Mouse (Mus musculus) hindbrain, embryonic 16.5 days (tissue): ENCODE data around the gene Phyhipl. TPM values are rescaled to one million over a fixed set of nuclear protein-coding genes. Genes with fewer than 3 reads are reported as not detected.
A peak's percentile ranks its signal among the peaks of the same experiment; 100 is the strongest.

ENCODE experiments used
- ATAC-seq: fragments of 200-750 bp; cut with Nextera tagmentation; 2 replicates; pipeline ENCODE4 v1.8.0; 2017; ENCODE audit warnings: moderate TSS enrichment, moderate library complexity
- H3K27ac ChIP-seq: fragments of 300-500 bp; sonication (generic); 2 replicates; pipeline ENCODE4 v1.5.1; 2014; ENCODE audit warnings: low read depth, mild to moderate bottlenecking, control low read depth, low read length, moderate library complexity
- H3K27me3 ChIP-seq: fragments of 300-500 bp; sonication (generic); replicated peaks from 2 replicates; pipeline ENCODE4 v1.6.1; 2014; ENCODE audit warnings: low read length; ENCODE audit not compliant: control insufficient read depth, insufficient read depth
- H3K36me3 ChIP-seq: fragments of 300-500 bp; sonication (generic); 2 replicates; pipeline ENCODE4 v1.6.1; 2014; ENCODE audit warnings: mild to moderate bottlenecking, low read length, moderate library complexity, mixed read lengths; ENCODE audit not compliant: control insufficient read depth, insufficient read depth
- H3K4me1 ChIP-seq: fragments of 300-500 bp; sonication (generic); 2 replicates; pipeline ENCODE4 v1.6.1; 2014; ENCODE audit warnings: low read depth, low read length; ENCODE audit not compliant: control insufficient read depth, insufficient read depth
- H3K4me2 ChIP-seq: fragments of 300-500 bp; sonication (generic); 2 replicates; pipeline ENCODE4 v1.6.1; 2014; ENCODE audit warnings: mild to moderate bottlenecking, low read length, control low read depth, moderate library complexity
- H3K4me3 ChIP-seq: fragments of 300-500 bp; sonication (generic); 2 replicates; pipeline ENCODE4 v1.5.1; 2014; ENCODE audit warnings: mild to moderate bottlenecking, low read length, control low read depth, moderate library complexity
- H3K9ac ChIP-seq: fragments of 300-500 bp; sonication (generic); 2 replicates; pipeline ENCODE4 v1.6.1; 2014; ENCODE audit warnings: low read depth, mild to moderate bottlenecking, control low read depth, low read length, moderate library complexity
- H3K9me3 ChIP-seq: fragments of 300-500 bp; sonication (generic); 2 replicates; pipeline ENCODE4 v1.6.1; 2014; ENCODE audit warnings: mild to moderate bottlenecking, low read length, moderate library complexity; ENCODE audit not compliant: control insufficient read depth
- WGBS: fragments of 180-500 bp; shearing (Covaris S2); extraction: QIAGEN DNeasy Blood & Tissue Kit; methylation state at CpG from one replicate; pipeline ENCODE4 v1.1.7; 2014; 5-methylcytosine and 5-hydroxymethylcytosine counted together
- polyA plus RNA-seq: library from polyadenylated mRNA; unstranded; fragments of >200 nt; fragmentation: Nextera tagmentation; extraction: Ambion mirVana; gene quantifications from 2 replicates; pipeline ENCODE4 v1.2.1, GENCODE M21; 2015

The Phyhipl gene
- polyA plus RNA-seq, 1 experiment from 2014 or later: 365 TPM

DNA sequence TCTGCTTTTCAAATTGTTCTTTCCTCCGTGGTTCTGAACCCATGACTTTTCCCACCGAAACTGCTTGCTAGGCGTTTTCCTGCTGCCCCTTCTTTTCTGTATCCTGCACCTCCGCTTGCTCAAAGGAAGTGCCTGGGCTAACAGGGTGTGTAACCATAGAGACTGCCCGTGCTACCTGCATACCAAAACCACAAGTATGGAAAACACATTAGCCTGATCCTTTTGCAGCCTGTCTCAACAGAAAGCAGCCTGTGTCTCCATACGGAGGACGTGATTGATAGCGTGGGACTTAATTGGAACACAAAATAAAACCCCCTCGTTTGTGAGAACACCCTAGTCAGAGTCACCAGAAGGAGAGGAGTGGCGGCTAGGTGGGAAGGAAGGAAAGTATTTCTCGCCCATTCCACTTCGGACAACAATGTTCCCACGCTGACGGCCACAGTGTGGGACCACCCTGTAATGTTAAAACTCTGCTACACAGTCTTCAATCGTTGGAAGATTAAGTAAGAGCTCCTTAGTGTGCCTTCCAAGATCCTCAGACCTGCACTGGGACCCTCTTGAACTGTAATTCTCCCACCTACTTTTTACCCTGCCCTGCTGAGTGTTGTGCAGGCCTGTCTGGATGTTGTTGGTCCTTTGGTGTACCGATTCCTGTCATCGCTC is 15.6 kb downstream of the Phyhipl start:
- Histone ChIP-seq H3K27ac (peak overlapping the region; percentile 72), H3K9me3 (no peaks in the 10 kb centered on the region), H3K27me3 (no peaks in the 10 kb centered on the region), H3K36me3 (no peaks in the 10 kb centered on the region), H3K4me1 (peaks cover 13% of the 10 kb centered on the region; the same call in 1 of the 2 replicates), H3K4me3 (no peak overlapping the region), H3K4me2 (peak overlapping the region; percentile 19), H3K9ac (no peak overlapping the region)
- WGBS: 28% methylated on average over 17 of the region's 17 CpGs
- peak; percentile 92 for ATAC-seq

DNA sequence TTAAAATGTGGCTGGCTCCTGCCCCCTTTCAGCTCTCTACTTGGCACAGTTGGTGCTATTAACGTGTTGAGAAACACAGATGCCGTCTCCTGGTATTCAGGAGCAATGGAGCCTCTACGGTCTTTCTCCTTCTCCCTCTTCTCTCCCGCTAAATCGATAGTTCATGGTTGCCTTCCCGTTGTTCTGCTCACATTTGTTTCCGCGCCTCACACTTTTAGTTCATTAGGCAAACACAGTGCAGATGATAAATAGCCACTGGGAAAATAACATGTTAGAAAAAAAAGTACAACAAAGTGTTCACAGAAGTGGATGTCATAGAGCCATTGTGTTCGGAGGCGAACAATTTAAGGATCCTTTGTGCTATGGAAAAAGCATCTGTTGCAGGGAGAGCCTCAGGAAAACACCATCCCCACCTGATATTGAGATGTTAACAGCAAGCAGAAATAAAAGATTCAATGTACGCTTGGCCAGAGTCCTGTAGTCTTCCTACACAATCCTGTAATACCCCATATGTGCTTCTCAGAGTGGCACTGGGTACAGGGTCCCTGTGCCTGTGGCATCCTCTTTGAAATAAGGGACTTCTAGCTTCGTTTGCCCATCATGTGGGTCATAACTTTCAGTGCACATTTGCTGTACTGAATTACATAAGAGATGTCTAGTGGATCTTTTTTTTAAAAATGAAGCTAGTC is 18.0 kb downstream of the Phyhipl start:
- WGBS: 28% methylated on average over 12 of the region's 12 CpGs
- Histone ChIP-seq H3K4me3 (no peak overlapping the region), H3K9ac (0 out of 2 replicates have a peak overlapping the region, but pooled peaks have one; percentile 5), H3K27me3 (no peaks in the 10 kb centered on the region), H3K4me2 (peak overlapping the region; percentile 24), H3K4me1 (peaks cover 13% of the 10 kb centered on the region; the same call in 1 of the 2 replicates), H3K36me3 (no peaks in the 10 kb centered on the region), H3K27ac (peak overlapping the region; percentile 42), H3K9me3 (no peaks in the 10 kb centered on the region)
- peak; percentile 54 for ATAC-seq

DNA sequence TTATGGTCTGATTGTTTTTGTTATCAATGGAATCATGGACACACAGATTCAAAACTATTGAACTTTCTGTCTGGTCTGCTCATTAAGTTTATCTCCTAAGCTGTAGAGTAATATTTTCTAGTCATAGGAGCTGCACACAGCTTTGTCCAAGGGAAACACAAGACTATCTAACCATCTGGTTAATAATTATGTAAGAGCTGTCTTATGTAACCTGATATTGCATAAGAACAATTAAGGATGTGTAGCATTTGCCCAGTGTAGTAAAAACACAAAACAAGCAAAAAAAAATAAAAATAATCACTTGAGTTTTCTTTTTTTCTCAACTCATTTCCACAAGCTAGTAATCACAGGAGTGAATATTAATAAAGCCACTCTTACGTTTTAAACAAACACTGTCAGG is 20.5 kb downstream of the Phyhipl start:
- Histone ChIP-seq H3K27ac (no peak overlapping the region), H3K4me3 (no peak overlapping the region), H3K9me3 (no peaks in the 10 kb centered on the region), H3K4me1 (peaks cover 7% of the 10 kb centered on the region; the same call in 1 of the 2 replicates), H3K9ac (no peak overlapping the region), H3K4me2 (no peak overlapping the region), H3K27me3 (no peaks in the 10 kb centered on the region), H3K36me3 (no peaks in the 10 kb centered on the region)
- ATAC-seq: no peak
- 58% methylated on average over 1 of the region's 1 CpGs for WGBS

DNA sequence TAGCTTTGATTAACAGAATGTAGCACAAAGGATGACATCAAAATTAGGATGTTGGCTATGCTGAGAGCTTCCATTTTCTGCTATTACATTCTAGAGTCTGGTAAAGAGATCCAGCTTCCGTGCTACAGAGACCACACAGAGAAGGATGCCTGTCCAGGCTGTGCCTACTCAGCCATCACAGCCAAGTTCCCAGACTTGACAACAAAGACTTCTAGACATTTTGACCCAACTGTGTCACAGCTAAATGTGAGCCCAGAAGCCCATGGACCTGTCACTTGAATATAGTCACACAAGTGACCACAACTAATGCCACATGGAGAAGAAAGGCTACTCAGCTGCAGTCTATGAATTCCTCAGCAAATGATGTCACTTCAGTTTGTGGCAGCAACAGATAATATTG is 24.6 kb downstream of the Phyhipl start:
- Histone ChIP-seq H3K9me3 (no peaks in the 10 kb centered on the region), H3K4me1 (no peaks in the 10 kb centered on the region), H3K4me3 (no peak overlapping the region), H3K36me3 (no peaks in the 10 kb centered on the region), H3K27ac (no peak overlapping the region), H3K27me3 (no peaks in the 10 kb centered on the region), H3K4me2 (no peak overlapping the region), H3K9ac (no peak overlapping the region)
- 60% methylated on average over 1 of the region's 1 CpGs for WGBS
- ATAC-seq: peak; percentile 30; the same call in 1 of the 2 replicates

- no peak overlapping the region for H3K4me2 ChIP-seq
- H3K4me1 ChIP-seq: no peaks in the 10 kb centered on the region
- no peak for ATAC-seq
- no peak overlapping the region for H3K27ac ChIP-seq
- H3K9ac ChIP-seq: no peak overlapping the region
- no peaks in the 10 kb centered on the region for H3K27me3 ChIP-seq
- no peak overlapping the region for H3K4me3 ChIP-seq
- 97% methylated on average over 3 of the region's 3 CpGs for WGBS
- no peaks in the 10 kb centered on the region for H3K9me3 ChIP-seq
- H3K36me3 ChIP-seq: no peaks in the 10 kb centered on the region
Measured at GRCm38 (mm10) chr10:70623461-70623860, 32.3 kb downstream of the Phyhipl start.

- Histone ChIP-seq H3K9me3 (no peaks in the 10 kb centered on the region), H3K36me3 (no peaks in the 10 kb centered on the region), H3K4me3 (no peak overlapping the region), H3K4me1 (no peaks in the 10 kb centered on the region), H3K4me2 (no peak overlapping the region), H3K9ac (no peak overlapping the region), H3K27ac (no peak overlapping the region), H3K27me3 (no peaks in the 10 kb centered on the region)
- ATAC-seq: no peak
- WGBS: 86% methylated on average over 6 of the region's 6 CpGs
Measured at GRCm38 (mm10) chr10:70616377-70616776, 39.4 kb downstream of the Phyhipl start.

GRCm38 (mm10) chr10:70611633-70612032 is 44.1 kb downstream of the Phyhipl start:
- ATAC-seq: no peak
- H3K4me3 ChIP-seq: no peak overlapping the region
- no peaks in the 10 kb centered on the region for H3K9me3 ChIP-seq
- WGBS: 87% methylated on average over 1 of the region's 1 CpGs
- H3K4me2 ChIP-seq: no peak overlapping the region
- no peaks in the 10 kb centered on the region for H3K27me3 ChIP-seq
- no peak overlapping the region for H3K9ac ChIP-seq
- H3K4me1 ChIP-seq: no peaks in the 10 kb centered on the region
- H3K36me3 ChIP-seq: no peaks in the 10 kb centered on the region
- H3K27ac ChIP-seq: no peak overlapping the region

DNA sequence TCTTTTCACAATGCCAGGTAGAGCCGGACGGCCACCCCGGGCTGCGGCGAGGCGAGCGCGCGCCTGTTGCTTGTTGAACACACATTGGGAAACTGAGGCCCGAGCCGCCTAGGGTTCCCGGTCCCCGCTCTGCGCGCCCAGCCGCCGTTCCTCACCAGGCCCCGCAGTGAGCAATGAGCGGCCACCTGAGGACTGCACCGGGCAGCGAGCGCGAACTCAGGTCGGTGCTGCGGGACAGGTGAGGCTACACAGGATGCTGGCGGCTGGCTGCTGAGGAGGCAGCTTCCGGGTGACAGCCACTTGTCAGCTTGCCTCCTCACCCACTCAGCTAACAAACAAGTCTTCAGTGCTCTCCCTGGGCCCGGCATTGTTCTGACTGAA is 55.9 kb downstream of the Phyhipl start:
- Histone ChIP-seq H3K36me3 (no peaks in the 10 kb centered on the region), H3K4me2 (peak overlapping the region; percentile 78), H3K4me1 (peaks cover 8% of the 10 kb centered on the region), H3K9ac (peak overlapping the region; percentile 85), H3K4me3 (peak overlapping the region; percentile 87), H3K27ac (peak overlapping the region; percentile 98), H3K9me3 (no peaks in the 10 kb centered on the region; the same call in 1 of the 2 replicates), H3K27me3 (no peaks in the 10 kb centered on the region)
- under 1% methylated on average over 24 of the region's 28 CpGs for WGBS
- ATAC-seq: peak; percentile 50

GRCm38 (mm10) chr10:70599126-70599924 is 56.4 kb downstream of the Phyhipl start:
- Histone ChIP-seq H3K4me1 (peaks cover 9% of the 10 kb centered on the region), H3K27me3 (no peaks in the 10 kb centered on the region), H3K27ac (peak overlapping the region; percentile 98), H3K9ac (peak overlapping the region; percentile 99), H3K36me3 (no peaks in the 10 kb centered on the region), H3K4me3 (peak overlapping the region; percentile 87), H3K9me3 (no peaks in the 10 kb centered on the region), H3K4me2 (peak overlapping the region; percentile 78)
- ATAC-seq: peak; percentile 94
- WGBS: under 1% methylated on average over 72 of the region's 124 CpGs
